Mouse (Mus musculus) liver, adult 2 months (tissue): Measurements from ENCODE around the gene Il10. TPM values are rescaled to one million over a fixed set of nuclear protein-coding genes. Genes with fewer than 3 reads are reported as not detected.

Experiments
- DNase-seq: peaks from one replicate; pipeline ENCODE4 v3.0.0-alpha.2; 2011; ENCODE audit warnings: low read depth, low spot score; ENCODE audit errors: extremely low read depth
- H3K27ac ChIP-seq: fragments of 200-500 bp; replicated peaks from 2 replicates; pipeline ENCODE4 v1.5.1; 2012; ENCODE audit warnings: low read depth, mild to moderate bottlenecking, control low read depth, inconsistent platforms, low read length; ENCODE audit not compliant: insufficient read depth
- H3K27me3 ChIP-seq: fragments of 200-500 bp; 2 replicates; pipeline ENCODE4 v1.6.1; 2012; ENCODE audit warnings: mild to moderate bottlenecking, moderate library complexity, low read length, inconsistent platforms; ENCODE audit not compliant: control insufficient read depth, insufficient read depth
- H3K36me3 ChIP-seq: fragments of 200-500 bp; 2 replicates; pipeline ENCODE4 v1.6.1; 2012; ENCODE audit warnings: low read length, inconsistent platforms; ENCODE audit not compliant: control insufficient read depth, insufficient read depth
- H3K4me1 ChIP-seq: fragments of 200-500 bp; 2 replicates; pipeline ENCODE4 v1.6.1; 2011; ENCODE audit warnings: low read length; ENCODE audit not compliant: control insufficient read depth, insufficient read depth
- H3K4me3 ChIP-seq: fragments of 200-500 bp; 2 replicates; pipeline ENCODE4 v1.5.1; 2011; ENCODE audit warnings: low read depth, mild to moderate bottlenecking, control low read depth, low read length, moderate library complexity; ENCODE audit not compliant: insufficient read depth
- H3K79me2 ChIP-seq: fragments of 200-500 bp; 2 replicates; pipeline ENCODE4 v1.6.1; 2012; ENCODE audit warnings: inconsistent platforms, mild to moderate bottlenecking, low read length, moderate library complexity; ENCODE audit not compliant: control insufficient read depth, insufficient read depth
- H3K9ac ChIP-seq: fragments of 200-500 bp; 2 replicates; pipeline ENCODE4 v1.6.1; 2012; ENCODE audit warnings: low read depth, mild to moderate bottlenecking, control low read depth, inconsistent platforms, low read length
- CTCF ChIP-seq: fragments of 200-500 bp; IDR thresholded peaks from 2 replicates; pipeline ENCODE4 v1.5.1; 2011; ENCODE audit warnings: low read depth, low read length, control low read depth
- POLR2A ChIP-seq: fragments of 200-500 bp; IDR thresholded peaks from 2 replicates; pipeline ENCODE4 v1.6.1; 2011; ENCODE audit warnings: low read length, control low read depth; ENCODE audit not compliant: insufficient read depth; ENCODE audit errors: extremely low read depth
- WGBS: fragments of 180-500 bp; shearing (Covaris S2); methylation state at CpG from one replicate; pipeline ENCODE4 v1.1.7; 2018; 5-methylcytosine and 5-hydroxymethylcytosine counted together
- polyA plus RNA-seq: library from polyadenylated mRNA; depleted of rRNA; stranded (reverse); fragments of >200 nt; gene quantifications from 2 replicates; pipeline ENCODE4 v1.2.3, GENCODE M21; 2012
- total RNA-seq: library from RNA; depleted of rRNA; stranded (reverse); fragments of >200 nt; gene quantifications from 2 replicates; pipeline ENCODE4 v1.2.3, GENCODE M21; 2014

The Il10 gene
- total and polyA plus RNA-seq, 2 experiments, result 0.28 TPM; not detected in 1

- Histone ChIP-seq H3K4me3 (no peak overlapping the region), H3K27me3 (no peaks in the 10 kb centered on the region), H3K9ac (no peak overlapping the region), H3K36me3 (no peaks in the 10 kb centered on the region), H3K27ac (no peak overlapping the region), H3K79me2 (no peaks in the 10 kb centered on the region), H3K4me1 (no peaks in the 10 kb centered on the region)
- WGBS, result 80% methylated on average over 8 of the region's 8 CpGs
- TF ChIP-seq POLR2A, result no peak
- no peak for TF ChIP-seq CTCF
- DNase-seq, result no peak
Measured at GRCm38 (mm10) chr1:131024900-131025842, 5.5 kb downstream of the Il10 start.

- H3K9ac ChIP-seq, result no peak overlapping the region
- no peak for DNase-seq
- no peaks in the 10 kb centered on the region for H3K79me2 ChIP-seq
- TF ChIP-seq CTCF (no peak), POLR2A (no peak)
- 53% methylated on average over 4 of the region's 4 CpGs for WGBS
- no peak overlapping the region for H3K4me3 ChIP-seq
- no peaks in the 10 kb centered on the region for H3K4me1 ChIP-seq
- H3K27me3 ChIP-seq, result no peaks in the 10 kb centered on the region
- H3K36me3 ChIP-seq, result no peaks in the 10 kb centered on the region
- H3K27ac ChIP-seq, result no peak overlapping the region
Measured at GRCm38 (mm10) chr1:131025843-131026190, 6.2 kb downstream of the Il10 start.

- Histone ChIP-seq H3K9ac (no peak overlapping the region), H3K27me3 (no peaks in the 10 kb centered on the region), H3K4me1 (no peaks in the 10 kb centered on the region), H3K4me3 (no peak overlapping the region), H3K27ac (no peak overlapping the region), H3K36me3 (no peaks in the 10 kb centered on the region), H3K79me2 (no peaks in the 10 kb centered on the region)
- 88% methylated on average over 3 of the region's 3 CpGs for WGBS
- TF ChIP-seq POLR2A, result no peak
- no peak for TF ChIP-seq CTCF
- no peak for DNase-seq
Measured at GRCm38 (mm10) chr1:131029215-131029614, 9.6 kb downstream of the Il10 start.

GRCm38 (mm10) chr1:131030261-131030660 is 10.6 kb downstream of the Il10 start:
- H3K27ac ChIP-seq, result no peak overlapping the region
- no peaks in the 10 kb centered on the region for H3K4me1 ChIP-seq
- WGBS, result 62% methylated on average over 7 of the region's 7 CpGs
- H3K79me2 ChIP-seq, result no peaks in the 10 kb centered on the region
- no peak overlapping the region for H3K9ac ChIP-seq
- H3K36me3 ChIP-seq, result no peaks in the 10 kb centered on the region
- H3K27me3 ChIP-seq, result no peaks in the 10 kb centered on the region
- H3K4me3 ChIP-seq, result no peak overlapping the region
- TF ChIP-seq CTCF, result no peak
- no peak for TF ChIP-seq POLR2A
- no peak for DNase-seq

GRCm38 (mm10) chr1:131031267-131031666 is 11.6 kb downstream of the Il10 start:
- 61% methylated on average over 3 of the region's 3 CpGs for WGBS
- Histone ChIP-seq H3K36me3 (no peaks in the 10 kb centered on the region), H3K9ac (no peak overlapping the region), H3K4me3 (no peak overlapping the region), H3K27ac (no peak overlapping the region), H3K27me3 (no peaks in the 10 kb centered on the region), H3K4me1 (no peaks in the 10 kb centered on the region), H3K79me2 (no peaks in the 10 kb centered on the region)
- TF ChIP-seq POLR2A, result no peak
- TF ChIP-seq CTCF, result no peak
- DNase-seq, result no peak

- H3K79me2 ChIP-seq, result no peaks in the 10 kb centered on the region
- H3K4me3 ChIP-seq, result no peak overlapping the region
- no peaks in the 10 kb centered on the region for H3K36me3 ChIP-seq
- TF ChIP-seq CTCF, result no peak
- TF ChIP-seq POLR2A, result no peak
- no peak overlapping the region for H3K9ac ChIP-seq
- no peak for DNase-seq
- H3K4me1 ChIP-seq, result peaks cover 3% of the 10 kb centered on the region; the same call in 1 of the 2 replicates
- no peak overlapping the region for H3K27ac ChIP-seq
- no peaks in the 10 kb centered on the region for H3K27me3 ChIP-seq
- 94% methylated on average over 5 of the region's 5 CpGs for WGBS
Measured at GRCm38 (mm10) chr1:131038001-131038400, 18.4 kb downstream of the Il10 start.
